Mouse (Mus musculus): ENCODE measurements at regions not wholly inside any gene's neighbourhood (a gene's known extent, or its start where the extent isn't known, plus 50 kb on each side); places are given as distances from the start of the nearest gene placed in this dataset.

GRCm38 (mm10) chr2:169389611-169390010 is 197.9 kb downstream of the Gm11011 start:
- TF ChIP-seq POLR2A (IDR thresholded peaks at IDR 0.05; ENCODE audit: low read depth, low read length) (no peak), CTCF (IDR thresholded peaks at IDR 0.05; ENCODE audit: extremely low read depth, insufficient read length, insufficient replicate concordance, low read depth, low read length) (no peak)
- Histone ChIP-seq H3K27ac (ENCODE audit: insufficient read depth, low read depth, low read length) (no peak overlapping the region), H3K27me3 (ENCODE audit: control insufficient read depth, insufficient read depth, low read length) (no peaks in the 10 kb centered on the region), H3K4me1 (ENCODE audit: control insufficient read depth, insufficient read depth, insufficient read length, low read length) (no peaks in the 10 kb centered on the region), H3K4me3 (ENCODE audit: low read depth, low read length) (no peak overlapping the region), H3K36me3 (ENCODE audit: control insufficient read depth, insufficient read depth, low read length) (no peaks in the 10 kb centered on the region)
- WGBS, result 62% methylated on average over 4 of the region's 4 CpGs

- H3K27ac ChIP-seq (ENCODE audit: insufficient read depth, low read depth, low read length), result no peak overlapping the region
- H3K4me1 ChIP-seq (ENCODE audit: control insufficient read depth, insufficient read depth, insufficient read length, low read length), result no peaks in the 10 kb centered on the region
- no peaks in the 10 kb centered on the region for H3K27me3 ChIP-seq (ENCODE audit: control insufficient read depth, insufficient read depth, low read length)
- TF ChIP-seq CTCF (IDR thresholded peaks at IDR 0.05; ENCODE audit: extremely low read depth, insufficient read length, insufficient replicate concordance, low read depth, low read length) (no peak), POLR2A (IDR thresholded peaks at IDR 0.05; ENCODE audit: low read depth, low read length) (no peak)
- 52% methylated on average over 8 of the region's 8 CpGs for WGBS
- H3K36me3 ChIP-seq (ENCODE audit: control insufficient read depth, insufficient read depth, low read length), result no peaks in the 10 kb centered on the region
- no peak overlapping the region for H3K4me3 ChIP-seq (ENCODE audit: low read depth, low read length)
Measured at GRCm38 (mm10) chr2:169388569-169388968, 199.0 kb downstream of the Gm11011 start.

DNA sequence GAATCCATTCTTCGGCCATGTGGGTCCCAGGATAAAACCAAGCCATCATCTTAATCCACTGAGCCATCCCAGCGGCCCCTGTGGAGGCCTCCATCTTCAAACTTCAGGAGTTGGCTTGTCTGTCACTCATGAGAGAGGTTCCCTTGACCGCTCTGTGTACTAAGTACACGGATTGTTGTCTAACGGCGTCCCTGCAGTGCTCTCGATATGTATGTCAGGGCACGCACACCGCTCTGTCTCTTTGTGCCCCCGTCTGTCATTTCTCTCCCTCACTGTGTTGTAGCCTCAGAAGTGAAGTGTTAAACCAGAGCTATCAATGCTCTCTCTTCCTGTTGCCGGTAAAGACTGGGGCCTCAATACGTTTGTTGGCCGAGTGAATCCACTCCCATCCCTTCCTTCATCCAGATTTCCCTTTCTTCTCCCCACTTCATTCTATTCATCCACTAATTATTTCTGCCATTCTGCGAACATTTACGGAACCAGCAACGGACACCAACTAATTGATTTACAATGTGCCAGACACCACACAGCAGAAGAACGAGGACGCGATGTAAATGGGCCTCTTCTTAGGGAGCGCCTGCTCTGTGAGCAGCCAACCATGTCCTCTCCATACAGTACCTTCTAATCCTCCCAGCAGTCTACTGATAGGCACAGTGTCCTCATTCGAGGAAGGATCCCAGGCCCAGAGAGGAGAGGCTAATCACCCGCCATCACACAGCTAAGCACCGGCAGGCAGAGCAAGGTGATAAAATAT is 199.6 kb downstream of the Gm11011 start:
- Histone ChIP-seq H3K4me3 (ENCODE audit: low read depth, low read length) (no peak overlapping the region), H3K27ac (ENCODE audit: insufficient read depth, low read depth, low read length) (no peak overlapping the region), H3K36me3 (ENCODE audit: control insufficient read depth, insufficient read depth, low read length) (no peaks in the 10 kb centered on the region), H3K27me3 (ENCODE audit: control insufficient read depth, insufficient read depth, low read length) (no peaks in the 10 kb centered on the region), H3K4me1 (ENCODE audit: control insufficient read depth, insufficient read depth, insufficient read length, low read length) (no peaks in the 10 kb centered on the region)
- 83% methylated on average over 23 of the region's 23 CpGs for WGBS
- TF ChIP-seq POLR2A (IDR thresholded peaks at IDR 0.05; ENCODE audit: low read depth, low read length) (no peak), CTCF (IDR thresholded peaks at IDR 0.05; ENCODE audit: extremely low read depth, insufficient read length, insufficient replicate concordance, low read depth, low read length) (no peak)

GRCm38 (mm10) chr2:169383701-169384100 is 203.8 kb downstream of the Gm11011 start:
- Histone ChIP-seq H3K4me1 (ENCODE audit: control insufficient read depth, insufficient read depth, insufficient read length, low read length) (no peaks in the 10 kb centered on the region), H3K36me3 (ENCODE audit: control insufficient read depth, insufficient read depth, low read length) (no peaks in the 10 kb centered on the region), H3K4me3 (ENCODE audit: low read depth, low read length) (no peak overlapping the region), H3K27me3 (ENCODE audit: control insufficient read depth, insufficient read depth, low read length) (no peaks in the 10 kb centered on the region), H3K27ac (ENCODE audit: insufficient read depth, low read depth, low read length) (no peak overlapping the region)
- WGBS, result 88% methylated on average over 3 of the region's 3 CpGs
- TF ChIP-seq POLR2A (IDR thresholded peaks at IDR 0.05; ENCODE audit: low read depth, low read length) (no peak), CTCF (IDR thresholded peaks at IDR 0.05; ENCODE audit: extremely low read depth, insufficient read length, insufficient replicate concordance, low read depth, low read length) (no peak)

- 78% methylated on average over 7 of the region's 7 CpGs for WGBS
- Histone ChIP-seq H3K27ac (ENCODE audit: insufficient read depth, low read depth, low read length) (no peak overlapping the region), H3K27me3 (ENCODE audit: control insufficient read depth, insufficient read depth, low read length) (no peaks in the 10 kb centered on the region)
Measured at GRCm38 (mm10) chr2:169373069-169373468, 214.5 kb downstream of the Gm11011 start.

GRCm38 (mm10) chr2:169365046-169365445 is 222.5 kb downstream of the Gm11011 start:
- Histone ChIP-seq H3K4me1 (ENCODE audit: control insufficient read depth, insufficient read depth, insufficient read length, low read length) (no peaks in the 10 kb centered on the region), H3K4me3 (ENCODE audit: low read depth, low read length) (no peak overlapping the region), H3K27ac (ENCODE audit: insufficient read depth, low read depth, low read length) (no peak overlapping the region), H3K27me3 (ENCODE audit: control insufficient read depth, insufficient read depth, low read length) (no peaks in the 10 kb centered on the region), H3K36me3 (ENCODE audit: control insufficient read depth, insufficient read depth, low read length) (no peaks in the 10 kb centered on the region)
- 67% methylated on average over 4 of the region's 4 CpGs for WGBS
- TF ChIP-seq CTCF (IDR thresholded peaks at IDR 0.05; ENCODE audit: extremely low read depth, insufficient read length, insufficient replicate concordance, low read depth, low read length), result no peak
- no peak for TF ChIP-seq POLR2A (IDR thresholded peaks at IDR 0.05; ENCODE audit: low read depth, low read length)

More at GRCm38 (mm10) chr2:169373069-169373468, 214.5 kb downstream of the Gm11011 start:
- H3K4me3 ChIP-seq (ENCODE audit: low read depth, low read length), result no peak overlapping the region
- TF ChIP-seq CTCF (IDR thresholded peaks at IDR 0.05; ENCODE audit: extremely low read depth, insufficient read length, insufficient replicate concordance, low read depth, low read length) (no peak), POLR2A (IDR thresholded peaks at IDR 0.05; ENCODE audit: low read depth, low read length) (no peak)
- H3K4me1 ChIP-seq (ENCODE audit: control insufficient read depth, insufficient read depth, insufficient read length, low read length), result no peaks in the 10 kb centered on the region
- no peaks in the 10 kb centered on the region for H3K36me3 ChIP-seq (ENCODE audit: control insufficient read depth, insufficient read depth, low read length)

- H3K4me1 ChIP-seq (ENCODE audit: control insufficient read depth, insufficient read depth, insufficient read length, low read length), result no peaks in the 10 kb centered on the region
- no peaks in the 10 kb centered on the region for H3K27me3 ChIP-seq (ENCODE audit: control insufficient read depth, insufficient read depth, low read length)
- no peak overlapping the region for H3K4me3 ChIP-seq (ENCODE audit: low read depth, low read length)
- H3K36me3 ChIP-seq (ENCODE audit: control insufficient read depth, insufficient read depth, low read length), result no peaks in the 10 kb centered on the region
- 14% methylated on average over 15 of the region's 15 CpGs for WGBS
- no peak overlapping the region for H3K27ac ChIP-seq (ENCODE audit: insufficient read depth, low read depth, low read length)
- TF ChIP-seq POLR2A (IDR thresholded peaks at IDR 0.05; ENCODE audit: low read depth, low read length) (no peak), CTCF (IDR thresholded peaks at IDR 0.05; ENCODE audit: extremely low read depth, insufficient read length, insufficient replicate concordance, low read depth, low read length) (no peak)
Measured at GRCm38 (mm10) chr2:169360272-169360671, 227.3 kb downstream of the Gm11011 start.

Measured in small intestine, adult 2 months (tissue).